Mouse (Mus musculus) hindbrain, postnatal 0 days (tissue): Measurements from ENCODE around the gene Dixdc1. TPM values are rescaled to one million over a fixed set of nuclear protein-coding genes. Genes with fewer than 3 reads are reported as not detected.

ENCODE experiments used
- ATAC-seq: fragments of 200-750 bp; cut with Nextera tagmentation; 2 replicates; pipeline ENCODE4 v1.8.0; 2017; ENCODE audit warnings: mild to moderate bottlenecking, moderate TSS enrichment, moderate library complexity
- DNase-seq: peaks from one replicate; pipeline ENCODE4 v3.0.0-alpha.2; 2015; ENCODE audit warnings: low spot score
- H3K27ac ChIP-seq: fragments of 300-500 bp; sonication (generic); 2 replicates; pipeline ENCODE4 v1.5.1; 2014; ENCODE audit warnings: mild to moderate bottlenecking
- H3K27me3 ChIP-seq: fragments of 300-500 bp; sonication (generic); 2 replicates; pipeline ENCODE4 v1.6.1; 2014; ENCODE audit warnings: low read length, mixed read lengths; ENCODE audit not compliant: insufficient read depth
- H3K36me3 ChIP-seq: fragments of 300-500 bp; sonication (generic); 2 replicates; pipeline ENCODE4 v1.6.1; 2014; ENCODE audit warnings: low read length, mixed read lengths; ENCODE audit not compliant: insufficient read depth
- H3K4me1 ChIP-seq: fragments of 300-500 bp; sonication (generic); 2 replicates; pipeline ENCODE4 v1.6.1; 2014; ENCODE audit warnings: antibody characterized with exemption, low read length, mixed read lengths; ENCODE audit not compliant: insufficient read depth
- H3K4me2 ChIP-seq: fragments of 300-500 bp; sonication (generic); 2 replicates; pipeline ENCODE4 v1.6.1; 2014; ENCODE audit warnings: low read depth, mild to moderate bottlenecking, low read length, moderate library complexity, mixed read lengths
- H3K4me3 ChIP-seq: fragments of 300-500 bp; sonication (generic); 2 replicates; pipeline ENCODE4 v1.5.1; 2014; ENCODE audit warnings: low read length
- H3K9ac ChIP-seq: fragments of 300-500 bp; sonication (generic); replicated peaks from 2 replicates; pipeline ENCODE4 v1.6.1; 2014; ENCODE audit warnings: mild to moderate bottlenecking, low read length, moderate library complexity, mixed read lengths
- H3K9me3 ChIP-seq: fragments of 300-500 bp; sonication (generic); 2 replicates; pipeline ENCODE4 v1.6.1; 2016; ENCODE audit warnings: low read length, mixed read lengths
- CTCF ChIP-seq: IDR thresholded peaks from 2 replicates; pipeline ENCODE4 v1.5.1; 2016; ENCODE audit warnings: antibody characterized with exemption, control low read depth, low read depth
- WGBS: fragments of 180-500 bp; shearing (Covaris S2); extraction: QIAGEN DNeasy Blood & Tissue Kit; methylation state at CpG from one replicate; pipeline ENCODE4 v1.1.7; 2014; 5-methylcytosine and 5-hydroxymethylcytosine counted together
- polyA plus RNA-seq: library from polyadenylated mRNA; unstranded; fragments of >200 nt; fragmentation: Nextera tagmentation; extraction: Ambion mirVana; gene quantifications from 2 replicates; pipeline ENCODE4 v1.2.1, GENCODE M21; 2015
- total RNA-seq: library from RNA; depleted of rRNA; stranded (reverse); fragments of >200 nt; gene quantifications from 2 replicates; pipeline ENCODE4 v1.2.3, GENCODE M21; 2014; rRNA removed

The Dixdc1 gene
- total RNA-seq = 40.3 and 50.7 TPM in 2 replicates
- 24.4 and 26.0 TPM in 2 replicates for polyA plus RNA-seq

DNA sequence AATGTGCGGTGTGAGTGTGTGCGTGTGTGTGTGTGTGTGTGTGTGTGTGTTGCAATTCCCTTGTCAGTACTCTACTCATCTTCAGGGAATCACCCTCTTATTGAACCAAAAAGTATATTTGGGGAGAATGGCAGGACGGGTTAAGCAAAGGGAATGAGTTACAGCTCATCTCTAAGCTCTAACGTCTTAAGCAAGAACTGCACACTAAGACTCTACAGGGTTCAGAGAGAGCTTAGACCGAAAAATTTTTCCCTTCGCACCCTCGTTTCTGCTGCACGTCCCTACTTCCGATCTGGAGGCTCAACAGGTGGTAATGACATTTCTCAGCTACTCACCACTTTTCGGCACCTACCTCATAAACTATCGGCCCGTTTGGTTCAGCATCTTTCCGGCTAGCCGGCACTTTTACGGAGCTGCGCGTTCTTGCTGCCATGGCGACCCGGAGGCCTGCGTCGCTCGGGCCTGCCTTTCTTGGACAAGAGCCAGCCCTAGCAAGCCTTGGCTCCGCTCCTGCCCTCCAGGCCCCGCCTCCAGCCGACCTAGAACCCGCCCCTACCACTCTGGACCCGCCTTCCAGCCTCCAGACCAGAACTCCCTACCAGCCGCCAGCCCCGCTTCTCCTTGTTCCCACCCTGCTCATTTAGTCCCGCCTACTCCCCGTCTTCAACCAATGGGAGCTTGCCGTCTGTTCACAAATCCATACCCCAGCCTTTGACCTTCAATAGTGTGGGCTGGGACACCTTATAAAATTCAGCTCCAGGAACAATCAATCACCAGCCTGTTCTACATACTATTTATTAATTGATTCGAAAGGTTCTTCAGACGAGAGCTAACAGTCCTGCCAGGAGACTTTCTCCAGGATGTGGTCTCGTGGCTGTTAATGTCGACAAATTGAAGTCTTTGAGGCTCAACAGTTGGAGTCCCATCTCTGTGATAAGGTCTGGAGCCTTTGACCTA lies at the start of gene Dixdc1:
Gene Dixdc1, minus strand, starts transcription at position 604 of the 957 bp plus-strand sequence.
- WGBS = 12% methylated on average over 36 of the region's 36 CpGs

DNA sequence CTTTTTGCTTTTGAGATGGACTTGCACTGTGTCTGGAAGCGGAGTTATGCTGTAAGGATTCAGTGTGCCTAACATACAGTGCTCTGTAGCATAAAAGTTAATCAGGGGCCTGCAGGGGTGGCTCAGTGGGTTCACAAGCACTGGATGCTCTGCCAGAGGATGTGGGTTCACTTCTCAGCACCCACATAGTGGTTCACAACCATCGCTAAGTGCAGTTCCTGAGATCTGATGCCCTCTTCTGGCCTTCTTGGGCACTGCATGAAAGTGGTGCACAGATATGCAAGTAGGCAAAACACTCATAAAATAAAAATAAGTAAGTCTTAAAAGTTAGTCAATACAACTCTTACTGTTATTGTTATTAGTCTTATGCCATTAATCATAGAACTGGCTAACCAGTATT lies 42.8 kb upstream of the Dixdc1 start:
- H3K9me3 ChIP-seq = no peaks in the 10 kb centered on the region
- no peak overlapping the region for H3K27ac ChIP-seq
- H3K9ac ChIP-seq = no peak overlapping the region
- peak; percentile 61 for TF ChIP-seq CTCF
- WGBS = 72% methylated on average over 2 of the region's 2 CpGs
- ATAC-seq (no peak), DNase-seq (peak; percentile 45)
- no peak overlapping the region for H3K4me3 ChIP-seq
- no peaks in the 10 kb centered on the region for H3K4me1 ChIP-seq
- H3K4me2 ChIP-seq = no peak overlapping the region
- no peaks in the 10 kb centered on the region for H3K27me3 ChIP-seq
- H3K36me3 ChIP-seq = peaks cover 66% of the 10 kb centered on the region

More for the DNA sequence above, at the start of gene Dixdc1:
- peak within 1 kb of the TSS; percentile 56 for H3K4me2 ChIP-seq
- H3K27me3 ChIP-seq = no peaks in the 10 kb centered on the region
- ATAC-seq = peak; percentile 98
- H3K4me1 ChIP-seq = peaks cover 4% of the 10 kb centered on the region; the same call in 1 of the 2 replicates
- H3K9me3 ChIP-seq = no peaks in the 10 kb centered on the region
- H3K36me3 ChIP-seq = no peaks in the 10 kb centered on the region
- no peak for TF ChIP-seq CTCF
- peak within 1 kb of the TSS; percentile 30 for H3K4me3 ChIP-seq
- no peak within 1 kb of the TSS for H3K9ac ChIP-seq
- peak; percentile 93 for DNase-seq
- H3K27ac ChIP-seq = no peak within 1 kb of the TSS

DNA sequence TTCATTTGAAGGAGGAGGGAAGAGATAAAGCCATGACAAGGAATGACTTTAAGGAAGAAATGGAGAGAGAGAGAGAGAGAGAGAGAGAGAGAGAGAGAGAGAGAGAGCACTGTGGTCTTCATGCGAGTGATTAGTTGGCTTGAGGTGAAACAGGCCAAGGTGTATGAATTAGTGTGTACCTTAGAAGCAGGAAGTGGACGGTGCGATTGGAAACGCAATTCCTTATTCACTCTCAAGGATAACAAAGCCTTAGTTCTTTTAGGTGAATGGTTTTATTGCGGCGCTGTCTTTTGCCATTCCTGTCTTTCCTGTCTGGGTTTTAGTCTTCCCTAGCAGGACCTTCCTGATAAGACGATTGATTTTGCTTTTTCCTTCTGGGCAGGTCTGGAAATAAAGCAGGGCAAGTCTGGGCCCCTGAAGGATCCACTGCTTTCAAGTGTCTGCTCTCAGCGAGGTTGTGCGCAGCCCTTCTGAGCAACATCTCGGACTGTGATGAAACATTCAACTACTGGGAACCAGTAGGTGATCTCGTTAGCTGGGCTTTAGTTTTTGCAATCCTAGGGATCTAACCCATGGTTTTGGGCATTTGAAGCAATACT lies 36.9 kb upstream of the Dixdc1 start:
- 71% methylated on average over 11 of the region's 11 CpGs for WGBS
- H3K9ac ChIP-seq = peak overlapping the region; percentile 90
- TF ChIP-seq CTCF = no peak
- H3K4me3 ChIP-seq = peak overlapping the region; percentile 87
- H3K27ac ChIP-seq = peak overlapping the region; percentile 91
- ATAC-seq (no peak), DNase-seq (no peak)
- peaks cover 30% of the 10 kb centered on the region for H3K36me3 ChIP-seq
- no peaks in the 10 kb centered on the region for H3K27me3 ChIP-seq
- no peaks in the 10 kb centered on the region for H3K9me3 ChIP-seq
- H3K4me1 ChIP-seq = peaks cover 5% of the 10 kb centered on the region; the same call in 1 of the 2 replicates
- peak overlapping the region; percentile 89 for H3K4me2 ChIP-seq

DNA sequence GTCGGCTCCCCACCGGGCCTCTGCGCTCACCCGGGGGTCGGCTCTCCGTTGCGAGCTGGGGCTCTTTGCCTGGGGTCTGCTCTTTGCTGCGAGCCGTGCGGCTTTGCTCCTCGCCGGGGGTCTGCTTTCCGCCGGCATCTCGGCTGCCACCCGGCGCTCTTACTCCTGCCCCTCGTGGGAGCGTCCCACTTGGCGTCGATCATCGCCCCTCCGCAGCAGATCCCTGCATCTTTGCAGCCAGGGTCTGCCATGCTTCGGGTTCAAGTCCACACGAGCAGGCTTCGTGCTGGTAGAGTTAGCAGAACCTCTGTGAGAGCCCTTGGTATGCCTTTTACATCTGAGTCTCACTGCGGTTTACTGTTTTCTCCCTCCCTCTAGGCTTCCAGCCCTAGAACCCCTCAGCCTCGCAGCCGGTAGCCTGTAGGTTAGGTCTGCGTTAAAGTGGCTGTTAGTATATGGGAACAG lies 36.4 kb upstream of the Dixdc1 start:
- Histone ChIP-seq H3K27me3 (no peaks in the 10 kb centered on the region), H3K9ac (peak overlapping the region; percentile 90), H3K4me2 (peak overlapping the region; percentile 89), H3K4me1 (peaks cover 5% of the 10 kb centered on the region; the same call in 1 of the 2 replicates), H3K36me3 (peaks cover 24% of the 10 kb centered on the region), H3K4me3 (peak overlapping the region; percentile 87), H3K27ac (peak overlapping the region; percentile 91), H3K9me3 (no peaks in the 10 kb centered on the region)
- ATAC-seq (peak; percentile 66), DNase-seq (peak; percentile 35)
- TF ChIP-seq CTCF = no peak
- 1% methylated on average over 29 of the region's 30 CpGs for WGBS

DNA sequence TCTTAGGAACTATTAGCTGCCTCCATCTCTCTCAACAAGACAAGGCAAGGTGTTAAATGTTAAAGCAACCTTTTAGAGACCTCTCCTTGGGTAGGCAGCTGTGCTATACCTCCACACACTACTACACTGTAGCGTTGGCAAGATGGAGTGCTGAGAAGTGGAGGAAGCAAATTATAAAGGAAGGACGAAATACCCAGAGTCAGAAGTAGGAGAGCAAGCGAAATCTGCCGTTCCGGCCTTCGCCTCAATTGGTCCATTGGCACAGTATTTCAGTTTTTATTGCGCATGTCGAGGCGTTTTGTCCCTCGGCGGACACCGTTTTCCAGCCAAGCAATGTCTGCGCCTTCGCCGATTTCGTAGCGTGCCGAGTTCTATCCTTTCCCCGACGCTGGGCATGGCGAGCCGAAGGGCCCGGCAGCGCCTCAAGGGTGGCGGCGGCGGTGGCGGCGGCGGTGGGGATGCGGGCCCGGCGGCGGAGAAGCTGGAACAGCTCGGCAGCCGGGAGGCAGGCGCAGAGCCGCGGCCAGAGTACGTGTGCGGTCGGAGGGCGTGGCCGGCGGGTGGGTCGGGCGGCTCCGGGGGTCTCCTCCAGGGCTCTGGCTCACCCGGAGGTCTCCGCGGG lies 35.8 kb upstream of the Dixdc1 start, which contains the start of the genes Alg9 and 1110032A03Rik:
Gene Alg9, plus strand, starts transcription at position 29 of the 622 bp plus-strand sequence.
Gene 1110032A03Rik, minus strand, starts transcription at position 530 of the 622 bp plus-strand sequence.
- DNase-seq (peak; percentile 91), ATAC-seq (peak; percentile 81)
- Histone ChIP-seq H3K4me2 (peak within 1 kb of the TSS; percentile 89), H3K9me3 (no peaks in the 10 kb centered on the region), H3K27me3 (no peaks in the 10 kb centered on the region), H3K9ac (peak within 1 kb of the TSS; percentile 90), H3K4me3 (peak within 1 kb of the TSS; percentile 87), H3K36me3 (peaks cover 18% of the 10 kb centered on the region; the same call in 1 of the 2 replicates), H3K27ac (peak within 1 kb of the TSS; percentile 91), H3K4me1 (peaks cover 5% of the 10 kb centered on the region; the same call in 1 of the 2 replicates)
- no peak for TF ChIP-seq CTCF
- WGBS = 1% methylated on average over 49 of the region's 51 CpGs

- 0 out of 2 replicates have a peak overlapping the region, but pooled peaks have one; percentile 2 for H3K9ac ChIP-seq
- no peak for DNase-seq
- no peak for TF ChIP-seq CTCF
- no peaks in the 10 kb centered on the region for H3K9me3 ChIP-seq
- H3K36me3 ChIP-seq = peaks cover 9% of the 10 kb centered on the region; the same call in 1 of the 2 replicates
- no peak overlapping the region for H3K4me3 ChIP-seq
- ATAC-seq = no peak
- WGBS = 71% methylated on average over 4 of the region's 4 CpGs
- H3K27me3 ChIP-seq = no peaks in the 10 kb centered on the region
- peaks cover 7% of the 10 kb centered on the region; the same call in 1 of the 2 replicates for H3K4me1 ChIP-seq
- peak overlapping the region; percentile 91; the same call in 1 of the 2 replicates for H3K27ac ChIP-seq
- H3K4me2 ChIP-seq = peak overlapping the region; percentile 89
These were observed 34.7 kb upstream of the Dixdc1 start for GRCm38 (mm10) chr9:50774026-50774462.
